Mouse (Mus musculus): Measurements from ENCODE around the gene Rnf24.

- TF ChIP-seq CTCF (IDR thresholded peaks at IDR 0.05; ENCODE audit: borderline replicate concordance, insufficient read depth, low read depth, low read length): no peak
- no peak for TF ChIP-seq POLR2A (IDR thresholded peaks at IDR 0.05; ENCODE audit: borderline replicate concordance, insufficient read depth, low read length)
Measured at GRCm38 (mm10) chr2:131255738-131256137, 97.0 kb downstream of the Rnf24 start.
